Mouse (Mus musculus) stomach, postnatal 0 days (tissue): Measurements from ENCODE around the gene Rtn1. TPM values are rescaled to one million over a fixed set of nuclear protein-coding genes. Genes with fewer than 3 reads are reported as not detected.

ENCODE experiments used
- ATAC-seq: fragments of 200-750 bp; cut with Nextera tagmentation; 2 replicates; pipeline ENCODE4 v1.8.0; 2017; ENCODE audit not compliant: low FRiP score, low TSS enrichment
- DNase-seq: peaks from one replicate; pipeline ENCODE4 v3.0.0-alpha.2; 2016; ENCODE audit warnings: low spot score
- H3K27ac ChIP-seq: fragments of 300-500 bp; sonication (generic); replicated peaks from 2 replicates; pipeline ENCODE4 v1.5.1; 2014; ENCODE audit warnings: mild to moderate bottlenecking, control low read depth
- H3K27me3 ChIP-seq: fragments of 300-500 bp; sonication (generic); 2 replicates; pipeline ENCODE4 v1.6.1; 2014; ENCODE audit warnings: low read length; ENCODE audit not compliant: control insufficient read depth, insufficient read depth
- H3K36me3 ChIP-seq: fragments of 300-500 bp; sonication (generic); 2 replicates; pipeline ENCODE4 v1.6.1; 2014; ENCODE audit warnings: low read length, mixed read lengths; ENCODE audit not compliant: control insufficient read depth, insufficient read depth
- H3K4me1 ChIP-seq: fragments of 300-500 bp; sonication (generic); replicated peaks from 2 replicates; pipeline ENCODE4 v1.6.1; 2014; ENCODE audit warnings: antibody characterized with exemption; ENCODE audit not compliant: control insufficient read depth, insufficient read depth
- H3K4me2 ChIP-seq: fragments of 300-500 bp; sonication (generic); replicated peaks from 2 replicates; pipeline ENCODE4 v1.6.1; 2014; ENCODE audit warnings: low read depth, mild to moderate bottlenecking, control low read depth, moderate library complexity
- H3K4me3 ChIP-seq: fragments of 300-500 bp; sonication (generic); 2 replicates; pipeline ENCODE4 v1.5.1; 2014; ENCODE audit warnings: low read depth, low read length, control low read depth
- H3K9ac ChIP-seq: fragments of 300-500 bp; sonication (generic); 2 replicates; pipeline ENCODE4 v1.6.1; 2014; ENCODE audit warnings: mild to moderate bottlenecking, low read length, control low read depth, mixed read lengths
- H3K9me3 ChIP-seq: fragments of 300-500 bp; sonication (generic); 2 replicates; pipeline ENCODE4 v1.6.1; 2016; ENCODE audit warnings: low read length; ENCODE audit not compliant: control insufficient read depth
- CTCF ChIP-seq: IDR thresholded peaks from 2 replicates; pipeline ENCODE4 v1.5.1; 2016; ENCODE audit warnings: antibody characterized with exemption, low read depth, mild to moderate bottlenecking, moderate library complexity
- EP300 ChIP-seq: optimal IDR thresholded peaks from 2 replicates; pipeline ENCODE3; 2016; ENCODE audit warnings: antibody characterized with exemption
- WGBS: fragments of 180-500 bp; shearing (Covaris S2); extraction: QIAGEN DNeasy Blood & Tissue Kit; methylation state at CpG from one replicate; pipeline ENCODE4 v1.1.7; 2014; 5-methylcytosine and 5-hydroxymethylcytosine counted together
- polyA plus RNA-seq: library from polyadenylated mRNA; unstranded; fragments of >200 nt; fragmentation: Nextera tagmentation; extraction: Ambion mirVana; gene quantifications from 2 replicates; pipeline ENCODE4 v1.2.1, GENCODE M21; 2015

The Rtn1 gene
- polyA plus RNA-seq, 1 experiment from 2014 or later = 47.1 TPM

- 86% methylated on average over 3 of the region's 3 CpGs for WGBS
- H3K27ac ChIP-seq = no peak overlapping the region
- TF ChIP-seq EP300 (no peak), CTCF (no peak)
- H3K9ac ChIP-seq = no peak overlapping the region
- ATAC-seq = no peak
- no peak overlapping the region for H3K4me3 ChIP-seq
- no peaks in the 10 kb centered on the region for H3K4me1 ChIP-seq
- no peaks in the 10 kb centered on the region for H3K36me3 ChIP-seq
- no peak overlapping the region for H3K4me2 ChIP-seq
- DNase-seq = no peak
- no peaks in the 10 kb centered on the region for H3K9me3 ChIP-seq
- H3K27me3 ChIP-seq = no peaks in the 10 kb centered on the region
Observed at GRCm38 (mm10) chr12:72178322-72178721, 230.5 kb downstream of the Rtn1 start.

Other genes starting within 250 kb of the Rtn1 start
- not detected in 2 replicates for gene Ccdc175, start 224.0 kb downstream of the Rtn1 start, polyA plus RNA-seq
- gene Lrrc9, start 32.8 kb upstream of the Rtn1 start, polyA plus RNA-seq = 0.04 TPM in 1 of 2 replicates, not detected in the other
- gene Pcnx4, start 127.3 kb upstream of the Rtn1 start, polyA plus RNA-seq = 4.8 and 4.9 TPM in 2 replicates
- gene Gm4756, start 240.6 kb upstream of the Rtn1 start, polyA plus RNA-seq = not detected in 2 replicates